Mouse (Mus musculus) liver, embryonic 14.5 days (tissue): ENCODE data around the gene Fgfr2. TPM values are rescaled to one million over a fixed set of nuclear protein-coding genes. Genes with fewer than 3 reads are reported as not detected.
A peak's percentile ranks its signal among the peaks of the same experiment; 100 is the strongest.

Experiments
- ATAC-seq: fragments of 200-750 bp; cut with Nextera tagmentation; 2 replicates; pipeline ENCODE4 v1.8.0; 2017; ENCODE audit warnings: moderate number of reproducible peaks, mild to moderate bottlenecking, moderate library complexity; ENCODE audit not compliant: insufficient read depth
- DNase-seq, 3 experiments: peaks; one replicate each; pipeline ENCODE4 v3.0.0-alpha.2; 2012 to 2013; ENCODE audit warnings: low read depth in 3 of 3, low spot score in 3 of 3
- H3K27ac ChIP-seq: fragments of 300-500 bp; sonication (generic); 2 replicates; pipeline ENCODE4 v1.5.1; 2014; ENCODE audit warnings: moderate library complexity, mild to moderate bottlenecking, control low read depth, inconsistent platforms
- H3K27me3 ChIP-seq: fragments of 300-500 bp; sonication (generic); 2 replicates; pipeline ENCODE4 v1.6.1; 2014; ENCODE audit warnings: mild to moderate bottlenecking, low read length, moderate library complexity; ENCODE audit not compliant: control insufficient read depth, insufficient read depth
- H3K36me3 ChIP-seq: fragments of 300-500 bp; sonication (generic); replicated peaks from 2 replicates; pipeline ENCODE4 v1.6.1; 2014; ENCODE audit warnings: low read depth; ENCODE audit not compliant: control insufficient read depth, insufficient read depth
- H3K4me1 ChIP-seq, 2 experiments: fragments of 200-500 bp in 1 of 2; fragments of 300-500 bp in 1 of 2; sonication (generic) in 1 of 2; replicated peaks; 2 replicates each; pipeline ENCODE4 v1.6.1; 2012 to 2014; ENCODE audit warnings: antibody characterized with exemption in 1 of 2, inconsistent platforms in 1 of 2, low read length in 1 of 2; ENCODE audit not compliant: control insufficient read depth in 2 of 2, insufficient read depth in 2 of 2
- H3K4me2 ChIP-seq: fragments of 300-500 bp; sonication (generic); 2 replicates; pipeline ENCODE4 v1.6.1; 2014; ENCODE audit warnings: low read depth, mild to moderate bottlenecking, control low read depth, moderate library complexity
- H3K4me3 ChIP-seq, 2 experiments: fragments of 200-500 bp in 1 of 2; fragments of 300-500 bp in 1 of 2; sonication (generic) in 1 of 2; 2 replicates each; pipeline ENCODE4 v1.5.1; 2012 to 2014; ENCODE audit warnings: low read depth in 2 of 2, low read length in 2 of 2, mild to moderate bottlenecking in 2 of 2, control low read depth in 1 of 2, inconsistent platforms in 1 of 2, moderate library complexity in 1 of 2; ENCODE audit not compliant: insufficient read depth in 1 of 2
- H3K9ac ChIP-seq: fragments of 300-500 bp; sonication (generic); replicated peaks from 2 replicates; pipeline ENCODE4 v1.6.1; 2014; ENCODE audit warnings: mild to moderate bottlenecking, control low read depth, moderate library complexity
- H3K9me3 ChIP-seq: fragments of 300-500 bp; sonication (generic); 2 replicates; pipeline ENCODE4 v1.6.1; 2016; ENCODE audit warnings: low read length, mixed read lengths; ENCODE audit not compliant: control insufficient read depth
- CTCF ChIP-seq: IDR thresholded peaks from 2 replicates; pipeline ENCODE4 v1.5.1; 2016; ENCODE audit warnings: antibody characterized with exemption, low read depth, control low read depth
- EP300 ChIP-seq: IDR thresholded peaks from 2 replicates; pipeline ENCODE4 v1.6.1; 2016; ENCODE audit warnings: antibody characterized with exemption, low read depth
- WGBS: fragments of 180-500 bp; shearing (Covaris S2); extraction: QIAGEN DNeasy Blood & Tissue Kit; methylation state at CpG from one replicate; pipeline ENCODE4 v1.1.7; 2014; ENCODE audit not compliant: insufficient replicate concordance; 5-methylcytosine and 5-hydroxymethylcytosine counted together
- polyA plus RNA-seq, 2 experiments: library from polyadenylated mRNA; depleted of rRNA in 1 of 2; stranded (reverse) in 1 of 2; unstranded in 1 of 2; fragments of >200 nt; fragmentation: Nextera tagmentation in 1 of 2; extraction: Ambion mirVana in 1 of 2; gene quantifications; 2 replicates each; pipeline versions ENCODE4 v1.2.1 to v1.2.3; 2012 to 2014

Gene Fgfr2
- polyA plus RNA-seq, 2 experiments, result 7.9 to 8.8 TPM

- TF ChIP-seq EP300 (no peak), CTCF (no peak)
- H3K36me3 ChIP-seq, result peaks cover 17% of the 10 kb centered on the region
- H3K9ac ChIP-seq, result no peak overlapping the region
- no peaks in the 10 kb centered on the region for H3K9me3 ChIP-seq
- 82% methylated on average over 8 of the region's 8 CpGs for WGBS
- H3K4me3 ChIP-seq, result no peak overlapping the region
- H3K27me3 ChIP-seq, result no peaks in the 10 kb centered on the region; the same call in 1 of the 2 replicates
- no peak overlapping the region for H3K27ac ChIP-seq
- peaks cover 31 to 36% of the 10 kb centered on the region in 2 experiments for H3K4me1 ChIP-seq
- ATAC-seq (no peak), DNase-seq (no peak)
- 0 out of 2 replicates have a peak overlapping the region, but pooled peaks have one; percentile 16 for H3K4me2 ChIP-seq
Measured at GRCm38 (mm10) chr7:132571481-132571880, 551.7 kb downstream of the Fgfr2 start.

- peak overlapping the region; percentile 56 for H3K27ac ChIP-seq
- peak overlapping the region; percentile 48 for H3K9ac ChIP-seq
Measured at GRCm38 (mm10) chr7:132570071-132570470, 553.1 kb downstream of the Fgfr2 start.

GRCm38 (mm10) chr7:132568817-132569216 is 554.3 kb downstream of the Fgfr2 start:
- Histone ChIP-seq H3K9me3 (no peaks in the 10 kb centered on the region), H3K27me3 (no peaks in the 10 kb centered on the region; the same call in 1 of the 2 replicates)
- WGBS, result 63% methylated on average over 6 of the region's 6 CpGs

More at GRCm38 (mm10) chr7:132570071-132570470, 553.1 kb downstream of the Fgfr2 start:
- H3K27me3 ChIP-seq, result no peaks in the 10 kb centered on the region; the same call in 1 of the 2 replicates
- peak overlapping the region; percentile 39; the same call in 1 of the 2 replicates for H3K4me2 ChIP-seq
- DNase-seq (peak; percentile 42 to 50 (median 48)), ATAC-seq (peak; percentile 90)
- WGBS, result 26% methylated on average over 5 of the region's 5 CpGs
- no peak overlapping the region for H3K4me3 ChIP-seq
- no peak for TF ChIP-seq CTCF
- peak; percentile 58; the same call in 1 of the 2 replicates for TF ChIP-seq EP300
- H3K9me3 ChIP-seq, result no peaks in the 10 kb centered on the region
- H3K4me1 ChIP-seq, result peaks cover 31 to 33% of the 10 kb centered on the region in 2 experiments
- peaks cover 23% of the 10 kb centered on the region for H3K36me3 ChIP-seq

GRCm38 (mm10) chr7:132565831-132566230 is 557.3 kb downstream of the Fgfr2 start:
- H3K4me3 ChIP-seq, result no peak overlapping the region
- no peak overlapping the region for H3K27ac ChIP-seq
- TF ChIP-seq CTCF, result no peak
- H3K4me1 ChIP-seq, result peaks cover 5 to 12% of the 10 kb centered on the region in 2 experiments
- no peak overlapping the region for H3K4me2 ChIP-seq
- DNase-seq (no peak), ATAC-seq (no peak)
- H3K9me3 ChIP-seq, result no peaks in the 10 kb centered on the region
- no peaks in the 10 kb centered on the region; the same call in 1 of the 2 replicates for H3K27me3 ChIP-seq
- WGBS, result 60% methylated on average over 1 of the region's 1 CpGs
- H3K36me3 ChIP-seq, result peaks cover 63% of the 10 kb centered on the region
- H3K9ac ChIP-seq, result no peak overlapping the region

More at GRCm38 (mm10) chr7:132568817-132569216, 554.3 kb downstream of the Fgfr2 start:
- ATAC-seq (no peak), DNase-seq (no peak)
- no peak overlapping the region for H3K4me3 ChIP-seq
- no peak overlapping the region for H3K9ac ChIP-seq
- peaks cover 22 to 29% of the 10 kb centered on the region in 2 experiments for H3K4me1 ChIP-seq
- TF ChIP-seq CTCF (no peak), EP300 (no peak)
- H3K27ac ChIP-seq, result no peak overlapping the region
- no peak overlapping the region for H3K4me2 ChIP-seq
- peaks cover 36% of the 10 kb centered on the region for H3K36me3 ChIP-seq

- no peak overlapping the region for H3K4me2 ChIP-seq
- DNase-seq (no peak), ATAC-seq (no peak)
- WGBS, result 72% methylated on average over 3 of the region's 3 CpGs
- TF ChIP-seq CTCF (no peak), EP300 (no peak)
- no peaks in the 10 kb centered on the region for H3K27me3 ChIP-seq
- H3K4me3 ChIP-seq, result no peak overlapping the region
- peaks cover 12 to 17% of the 10 kb centered on the region in 2 experiments for H3K4me1 ChIP-seq
- H3K36me3 ChIP-seq, result peaks cover 58% of the 10 kb centered on the region
- H3K9ac ChIP-seq, result no peak overlapping the region
- no peak overlapping the region for H3K27ac ChIP-seq
- no peaks in the 10 kb centered on the region for H3K9me3 ChIP-seq
Measured at GRCm38 (mm10) chr7:132559138-132559766, 563.9 kb downstream of the Fgfr2 start.
